Mouse (Mus musculus) stomach, postnatal 0 days (tissue): Measurements from ENCODE around the gene Sdk2.

ENCODE experiments used
- CTCF ChIP-seq: IDR thresholded peaks from 2 replicates; pipeline ENCODE4 v1.5.1; 2016; ENCODE audit warnings: antibody characterized with exemption, low read depth, mild to moderate bottlenecking, moderate library complexity
- EP300 ChIP-seq: optimal IDR thresholded peaks from 2 replicates; pipeline ENCODE3; 2016; ENCODE audit warnings: antibody characterized with exemption

DNA sequence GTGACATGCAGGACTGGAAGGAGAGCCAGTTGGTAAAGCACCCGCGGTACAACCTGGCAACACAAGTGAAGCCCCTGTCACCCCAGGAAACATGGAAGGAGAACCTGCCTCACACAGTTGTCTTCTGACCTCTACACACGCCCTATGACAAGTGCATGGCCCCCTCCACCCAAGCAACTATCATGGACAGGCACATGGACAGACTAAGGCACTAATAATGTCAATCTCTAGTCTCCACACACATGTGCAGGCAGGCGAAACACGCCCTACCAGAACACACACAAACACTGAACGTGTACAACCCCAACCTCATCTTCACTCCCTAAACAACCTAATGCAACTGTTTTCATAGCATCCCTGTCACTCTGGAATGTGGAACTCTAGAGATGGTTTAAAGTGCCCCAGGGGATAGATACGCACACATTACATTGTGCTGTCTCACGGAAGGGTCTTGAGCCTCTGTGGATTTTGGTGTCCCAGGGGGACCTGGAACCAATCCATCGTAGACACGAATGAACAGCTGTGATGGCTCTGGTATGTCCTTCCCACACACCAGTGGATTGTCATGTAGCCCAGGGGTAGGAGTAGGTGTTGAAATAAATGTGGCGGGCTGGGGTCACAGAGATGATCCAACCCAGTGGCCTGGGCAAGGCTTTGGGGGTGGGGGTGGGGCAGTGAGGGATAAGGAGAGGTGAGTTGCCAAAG lies 329.8 kb downstream of the Sdk2 start:
- TF ChIP-seq CTCF (no peak), EP300 (no peak)
